Mouse (Mus musculus) olfactory bulb, adult 2 months (tissue): Measurements from ENCODE around the gene Tspan9.

Experiments
- CTCF ChIP-seq: fragments of 200-500 bp; IDR thresholded peaks from 2 replicates; pipeline ENCODE4 v1.5.1; 2012; ENCODE audit warnings: low read depth, mild to moderate bottlenecking, low read length, moderate library complexity; ENCODE audit not compliant: insufficient read depth
- POLR2A ChIP-seq: fragments of 200-500 bp; IDR thresholded peaks from 2 replicates; pipeline ENCODE4 v1.6.1; 2012; ENCODE audit warnings: mild to moderate bottlenecking, low read depth, low read length, moderate library complexity; ENCODE audit not compliant: insufficient read depth

GRCm38 (mm10) chr6:128053000-128053732 lies 90.2 kb downstream of the Tspan9 start:
- TF ChIP-seq CTCF: no peak
- no peak for TF ChIP-seq POLR2A
